Mouse (Mus musculus) layer of hippocampus, adult 9-10 months (tissue): ENCODE measurements around the gene Ank2.
"Not testable (repeated sequence)": the region's sequence is repeated elsewhere in the genome, so short reads cannot be mapped to it uniquely, and the experiment has no call there.

ENCODE experiments used
- DNase-seq: peaks from one replicate; pipeline ENCODE4 v3.0.0; 2022; ENCODE audit warnings: low spot score

Gene Ank2

DNA sequence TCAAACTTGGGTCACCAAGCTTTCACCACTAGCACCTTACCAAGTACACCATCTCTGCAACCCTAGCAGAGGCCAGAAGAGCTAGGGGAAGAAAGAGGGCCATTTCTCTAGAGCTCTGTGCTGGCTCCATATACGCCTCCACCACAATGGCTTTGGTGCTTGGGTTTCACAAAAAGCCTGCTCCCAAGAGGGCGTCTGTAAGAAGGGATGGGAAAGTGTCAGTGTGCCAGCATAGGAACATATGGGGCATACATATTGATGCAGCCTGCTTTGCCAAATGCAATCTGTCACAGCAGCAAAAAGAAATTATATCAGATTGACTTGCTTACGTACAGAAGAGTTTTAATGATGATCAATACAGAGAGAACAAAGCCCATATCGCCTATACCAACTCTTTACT is 82.2 kb downstream of the Ank2 start:
- DNase-seq = no peak

DNA sequence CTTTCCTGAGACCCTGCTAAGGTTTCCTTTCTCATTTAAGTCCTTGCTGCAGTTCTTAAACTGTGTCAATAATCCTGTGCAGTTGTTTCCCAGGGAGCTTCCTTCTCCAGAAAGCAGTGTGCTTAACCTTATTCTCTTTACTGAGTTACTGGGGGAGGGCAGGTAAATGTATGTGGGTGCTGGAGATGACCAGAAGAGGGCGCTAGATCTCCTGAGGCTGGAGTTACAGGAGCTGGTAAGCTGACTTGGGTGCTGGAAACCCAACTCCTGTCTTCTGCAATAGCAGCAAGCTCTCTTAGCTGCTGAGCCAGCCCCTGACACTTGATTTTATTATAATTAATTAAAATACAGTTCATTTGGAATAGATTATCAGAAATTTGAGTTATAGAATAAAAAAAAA is 84.7 kb downstream of the Ank2 start:
- DNase-seq = no peak

DNA sequence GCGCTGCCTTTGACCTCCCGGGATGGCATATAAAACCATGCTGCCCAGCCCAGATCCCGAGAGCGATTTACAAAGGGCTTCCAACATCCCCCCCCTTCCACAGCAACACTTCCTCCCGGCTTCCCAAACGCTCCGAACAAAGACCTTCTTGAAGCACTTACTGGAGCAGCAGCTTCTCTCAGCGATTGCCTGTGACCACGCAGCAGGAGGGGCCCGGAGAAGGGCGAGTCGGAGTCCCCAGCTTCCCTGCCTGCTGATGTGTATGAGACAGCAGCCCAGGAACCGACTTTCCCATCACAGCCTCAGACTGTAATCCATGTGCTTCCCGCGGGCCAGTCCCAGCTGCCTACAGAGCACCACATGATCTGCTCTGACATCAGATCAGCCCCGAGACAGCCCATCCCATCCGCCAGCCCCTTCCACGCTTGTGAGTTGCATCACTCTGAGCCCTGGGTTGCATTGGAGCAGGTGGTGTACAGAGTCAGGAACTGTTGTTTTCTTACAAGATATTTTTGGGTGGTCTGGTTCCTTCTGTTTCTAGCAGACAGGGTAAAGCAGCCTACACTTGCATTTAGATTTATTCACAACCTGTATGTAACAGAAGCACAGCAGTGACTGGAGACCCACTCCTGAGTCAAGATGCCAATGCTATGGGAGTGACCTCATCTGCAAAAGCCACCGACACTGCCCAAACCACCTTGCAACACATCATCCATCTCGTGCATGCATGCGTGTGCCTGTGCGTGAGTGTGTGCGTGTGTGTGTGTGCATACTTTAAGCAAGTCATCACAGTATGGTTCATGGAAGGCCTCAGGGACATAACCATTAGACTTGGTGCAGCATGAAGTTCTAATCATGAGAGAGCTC is 90.2 kb downstream of the Ank2 start:
- peak; percentile 86 for DNase-seq

DNA sequence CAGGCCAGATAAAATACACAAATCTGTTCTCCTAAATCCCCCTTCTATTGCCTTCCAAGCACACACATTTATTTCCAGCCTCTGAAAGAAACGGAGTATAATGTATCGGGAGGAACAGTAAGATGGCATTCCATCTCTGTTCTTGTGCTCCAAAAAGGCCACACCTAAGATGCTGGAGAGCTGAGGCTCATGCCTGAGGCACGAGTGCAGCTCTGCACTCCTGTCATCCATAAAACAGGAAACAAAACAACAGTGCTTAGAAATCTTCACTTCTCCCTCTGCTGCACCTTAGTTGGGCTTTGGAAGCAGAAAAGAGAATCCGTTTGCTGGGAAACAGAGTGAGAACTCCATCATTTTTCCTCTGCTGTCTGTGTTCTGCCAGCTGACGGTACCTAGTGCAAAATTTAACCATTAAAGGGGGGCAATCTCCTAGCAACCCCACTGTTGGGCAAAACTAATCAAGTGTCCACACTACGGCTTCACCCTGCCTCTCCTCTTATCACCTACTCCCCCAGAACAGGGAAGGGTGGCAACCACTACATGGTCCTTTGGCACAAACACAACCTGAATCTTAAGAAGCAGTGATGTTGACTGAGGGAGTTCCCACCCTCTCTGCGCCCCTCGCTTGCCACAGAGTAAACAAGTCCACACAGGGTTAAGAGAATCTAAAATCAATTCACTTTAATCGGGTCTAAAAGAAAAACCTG is 91.1 kb downstream of the Ank2 start:
- DNase-seq = no peak

DNA sequence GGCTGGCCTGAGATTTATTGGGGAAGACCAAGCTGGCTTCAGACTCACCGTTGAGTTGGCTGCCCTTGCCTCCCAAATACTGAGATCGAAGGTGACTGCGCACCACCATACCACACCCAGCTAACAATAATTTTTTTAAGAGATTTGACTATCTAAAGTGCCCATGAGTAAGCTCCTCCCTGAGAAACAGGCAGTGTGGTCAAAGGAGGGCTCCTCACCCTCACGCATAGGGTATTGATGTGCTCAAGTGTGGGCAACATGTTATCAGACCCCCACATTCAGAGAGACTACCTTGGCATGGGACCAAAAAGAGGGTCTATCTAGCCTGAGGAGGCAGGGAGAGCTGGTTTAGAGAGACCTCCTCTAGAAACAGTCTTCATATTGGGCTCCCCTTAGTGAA is 92.3 kb downstream of the Ank2 start:
- no peak for DNase-seq

DNA sequence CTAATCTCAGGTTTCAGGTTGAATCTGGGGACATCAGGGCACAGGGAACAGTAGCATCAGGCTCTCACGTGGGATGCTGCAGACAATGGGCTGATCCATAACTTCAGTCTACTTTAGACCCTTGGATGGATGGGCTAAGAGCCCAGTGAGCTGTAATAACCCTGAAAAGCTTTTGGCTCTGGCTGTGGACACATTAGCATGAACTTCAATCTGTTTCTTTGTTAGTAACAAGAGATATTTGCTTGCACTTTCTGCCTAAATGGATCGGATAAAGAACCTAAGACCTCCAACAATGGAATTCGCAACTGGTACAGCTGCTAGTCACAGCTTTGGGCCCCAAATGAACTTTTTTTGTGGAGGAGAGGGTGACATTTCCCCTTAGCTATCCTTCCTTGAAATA is 94.8 kb downstream of the Ank2 start:
- DNase-seq = no peak

DNA sequence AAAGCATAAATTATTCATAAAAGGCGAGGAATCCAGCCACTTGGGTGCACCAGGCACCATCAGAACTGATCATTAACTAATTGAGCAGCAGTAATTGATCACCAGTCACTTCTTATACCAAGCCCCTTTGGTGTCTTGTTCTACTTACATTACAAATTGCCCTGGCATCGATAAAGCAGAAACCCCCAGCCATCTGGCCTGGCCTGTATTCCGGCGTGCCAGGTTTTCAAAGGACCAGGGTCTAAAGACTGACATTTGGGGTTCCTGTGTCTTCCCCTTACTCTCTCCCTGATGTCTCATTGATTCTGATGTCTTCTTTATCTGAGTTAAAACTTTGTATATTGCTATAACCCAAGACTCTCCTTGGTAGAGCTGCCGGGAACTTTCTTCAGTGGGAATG is 98.2 kb downstream of the Ank2 start:
- DNase-seq = no peak

DNA sequence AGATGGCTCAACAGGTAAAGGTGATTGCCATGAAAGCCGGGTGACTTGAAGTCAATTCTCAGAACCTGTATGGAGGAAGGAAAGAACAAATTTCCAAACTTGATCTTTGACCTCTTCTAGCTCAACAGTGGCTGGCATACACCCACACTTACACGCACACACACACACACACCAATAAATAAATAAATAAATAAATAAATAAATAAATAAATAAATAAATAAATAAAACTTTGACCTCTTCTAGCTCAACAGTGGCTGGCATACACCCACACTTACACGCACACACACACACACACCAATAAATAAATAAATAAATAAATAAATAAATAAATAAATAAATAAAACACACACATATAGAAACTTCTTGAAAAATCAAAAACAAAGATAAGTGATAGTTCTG is 98.7 kb downstream of the Ank2 start:
- DNase-seq = not testable (repeated sequence)

DNA sequence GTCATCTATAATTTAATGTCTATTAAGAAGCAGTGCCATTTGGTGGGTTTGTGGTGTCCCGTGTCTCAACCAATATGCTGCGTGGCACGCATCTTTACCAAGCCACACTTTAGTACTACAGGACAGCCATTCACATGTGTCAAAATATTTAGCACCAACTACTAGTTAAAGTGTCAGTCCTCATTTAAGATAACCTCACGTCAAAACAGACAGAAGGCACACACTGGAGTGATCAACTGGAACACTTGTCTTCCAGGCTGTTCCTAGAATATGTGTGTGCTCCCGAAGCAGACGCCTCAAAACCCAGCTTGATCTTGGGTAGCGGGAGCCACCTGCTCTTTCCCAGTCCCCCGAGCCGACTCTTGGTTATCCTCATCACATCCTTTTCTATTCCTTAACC is 101.4 kb downstream of the Ank2 start:
- DNase-seq = no peak

DNA sequence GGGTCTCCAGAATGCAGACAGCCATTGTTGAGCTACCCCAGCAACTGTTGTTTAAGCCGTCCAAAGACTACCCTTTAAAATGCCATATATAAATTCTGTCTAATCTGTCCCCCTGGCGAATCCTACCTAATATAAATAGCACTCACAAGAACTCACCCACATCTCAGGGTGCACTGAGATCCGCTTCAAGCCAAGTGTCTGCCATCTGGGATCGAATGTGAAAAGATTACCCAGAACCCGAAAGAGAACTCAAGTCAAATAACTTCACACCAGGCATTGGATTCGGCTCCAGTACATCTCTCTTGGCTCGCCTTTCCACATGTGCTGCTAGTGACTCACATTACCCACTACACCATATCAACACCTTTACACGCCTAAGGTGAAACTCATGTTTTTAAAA is 103.9 kb downstream of the Ank2 start:
- no peak for DNase-seq

DNA sequence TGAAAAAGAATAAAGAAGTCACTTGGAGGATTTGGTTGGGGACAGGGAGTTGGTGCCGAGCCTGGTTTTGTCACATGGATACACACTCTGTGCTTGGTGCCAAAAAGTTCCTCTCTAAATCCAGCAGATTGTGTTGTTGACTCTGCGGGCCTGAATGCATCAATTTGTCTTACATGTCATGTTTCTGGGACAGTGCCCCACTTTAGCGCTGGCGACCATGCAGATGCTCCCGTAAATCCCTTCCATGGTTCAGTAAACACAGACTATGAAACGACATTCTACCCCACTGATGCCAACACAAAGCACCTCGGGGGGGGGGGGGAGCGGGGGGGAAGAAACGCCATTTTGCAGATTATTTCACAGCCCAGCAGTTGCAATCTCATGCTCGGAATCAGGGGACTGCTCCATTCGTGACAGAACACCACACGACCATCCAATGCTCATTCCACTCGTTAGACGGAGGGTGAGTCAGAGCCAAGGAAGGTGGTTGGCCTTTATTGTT is 112.1 kb downstream of the Ank2 start:
- DNase-seq = no peak

DNA sequence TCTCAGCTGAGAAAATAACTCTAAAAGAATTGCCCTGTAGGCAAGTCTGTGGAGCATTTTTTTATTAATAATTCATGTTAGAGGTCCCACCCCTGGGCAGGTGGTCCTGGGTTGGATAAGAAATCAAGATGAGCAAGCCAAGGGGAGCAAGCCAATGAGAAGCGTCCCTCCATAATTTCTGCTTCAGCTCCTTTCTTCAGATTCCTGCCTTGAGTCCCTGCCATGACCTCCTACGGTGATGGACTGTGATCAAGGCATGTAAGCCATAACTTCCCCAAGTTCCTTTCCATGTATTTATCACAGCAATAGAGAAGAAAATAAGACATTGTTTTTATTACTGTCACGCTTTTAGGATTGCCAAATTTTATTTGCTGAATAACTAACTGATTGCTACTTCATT is 115.9 kb downstream of the Ank2 start:
- DNase-seq = no peak

DNA sequence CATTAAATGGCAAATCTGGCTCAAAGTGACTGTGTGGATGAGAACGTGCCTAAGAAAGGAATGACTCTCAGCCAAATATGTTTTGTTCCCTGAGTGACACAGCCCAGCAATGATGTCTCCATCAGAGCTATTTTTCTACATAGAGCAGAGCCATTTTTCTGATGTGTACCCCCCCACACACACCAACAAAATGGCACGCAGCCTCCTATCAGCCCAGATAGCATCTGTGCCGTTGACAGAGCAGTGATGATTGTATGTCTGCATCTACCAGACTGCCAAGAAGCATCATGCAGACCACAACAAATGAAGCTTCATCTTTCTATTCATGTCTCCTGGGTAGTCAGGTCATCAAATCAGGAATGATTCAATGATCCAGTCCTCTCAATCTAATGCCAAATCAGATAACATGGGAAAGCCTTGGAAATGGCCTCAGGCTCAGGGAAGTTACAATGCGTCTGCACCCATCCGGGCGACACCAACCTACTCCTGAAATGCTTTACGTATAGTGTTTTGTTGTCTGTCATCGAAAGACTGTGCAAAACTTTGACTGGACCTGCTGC is 122.2 kb downstream of the Ank2 start:
- DNase-seq = no peak

DNA sequence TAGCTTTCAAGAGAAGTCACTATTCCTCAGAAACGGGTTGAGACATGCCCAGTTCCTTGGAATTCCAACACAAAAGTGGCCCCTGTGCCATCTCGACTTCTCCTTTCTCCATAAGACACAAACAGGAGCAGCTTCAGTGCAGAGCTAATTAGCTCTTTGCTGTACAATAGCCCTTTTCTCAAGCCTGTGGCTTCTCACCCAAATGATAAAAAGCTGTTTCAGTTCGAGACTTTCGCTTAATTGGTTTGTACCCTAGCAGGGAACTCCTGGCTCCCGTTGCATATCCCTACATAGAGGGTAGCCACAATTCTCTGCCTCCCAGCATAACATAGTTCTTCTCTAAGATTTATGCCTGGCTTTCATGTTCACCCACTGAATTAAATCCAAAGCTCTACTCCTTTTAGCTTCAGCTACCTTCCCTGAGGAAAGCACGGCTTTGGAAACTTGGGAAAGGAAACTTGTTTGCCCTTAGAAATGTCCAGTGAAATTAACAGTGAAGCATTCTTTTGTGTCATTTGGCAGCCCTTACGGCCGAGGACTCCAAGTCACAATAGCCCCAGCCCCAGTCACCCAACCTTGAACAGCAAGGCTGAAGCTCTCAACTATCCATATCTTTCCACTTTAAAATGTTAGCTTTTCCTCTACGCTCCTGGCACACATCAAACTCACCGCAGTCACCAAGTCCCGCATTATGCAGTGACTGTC is 123.0 kb downstream of the Ank2 start:
- no peak for DNase-seq

DNA sequence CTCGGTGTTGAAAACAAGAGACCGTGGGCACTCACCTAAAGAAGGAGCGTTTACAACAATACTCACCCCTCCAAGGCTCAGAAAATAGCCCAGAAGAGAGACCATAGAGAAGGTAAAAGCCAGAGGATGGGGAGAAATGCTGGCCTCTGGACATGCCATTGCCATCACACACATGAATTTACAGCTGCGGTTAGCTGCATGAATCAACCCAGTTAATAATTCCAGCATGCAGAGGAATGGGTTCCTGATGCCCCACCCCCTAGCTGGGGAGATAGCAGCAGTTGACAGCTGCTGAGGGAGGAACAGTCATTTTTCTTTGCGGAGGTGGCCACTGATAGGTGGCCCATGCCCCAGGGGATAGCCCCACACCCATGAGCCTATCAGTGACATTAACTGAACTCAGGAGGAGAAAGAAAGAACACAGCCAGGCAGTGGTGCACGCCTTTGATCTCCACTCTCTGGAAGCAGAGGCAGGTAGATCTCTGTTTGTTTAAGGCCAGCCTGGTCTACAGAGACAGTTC is 124.9 kb downstream of the Ank2 start:
- DNase-seq = no peak

DNA sequence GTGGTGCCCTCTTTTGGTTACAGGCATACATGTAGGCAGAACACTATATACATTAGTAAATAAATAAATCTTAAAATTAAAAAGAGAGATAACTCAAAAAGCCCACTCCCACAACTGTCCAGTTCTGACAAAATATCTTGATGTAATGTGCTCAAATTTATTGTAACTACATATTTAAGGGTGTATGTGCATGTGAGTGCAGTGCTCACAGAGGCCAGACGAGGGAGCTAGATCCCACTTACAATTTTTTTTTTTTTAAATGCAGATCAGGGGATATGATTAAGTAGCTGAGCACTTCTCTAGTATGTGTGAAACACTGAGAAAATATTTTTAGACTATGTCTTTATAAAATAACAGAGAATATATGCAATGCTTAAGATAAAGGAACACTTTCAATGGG is 127.4 kb downstream of the Ank2 start:
- no peak for DNase-seq

DNA sequence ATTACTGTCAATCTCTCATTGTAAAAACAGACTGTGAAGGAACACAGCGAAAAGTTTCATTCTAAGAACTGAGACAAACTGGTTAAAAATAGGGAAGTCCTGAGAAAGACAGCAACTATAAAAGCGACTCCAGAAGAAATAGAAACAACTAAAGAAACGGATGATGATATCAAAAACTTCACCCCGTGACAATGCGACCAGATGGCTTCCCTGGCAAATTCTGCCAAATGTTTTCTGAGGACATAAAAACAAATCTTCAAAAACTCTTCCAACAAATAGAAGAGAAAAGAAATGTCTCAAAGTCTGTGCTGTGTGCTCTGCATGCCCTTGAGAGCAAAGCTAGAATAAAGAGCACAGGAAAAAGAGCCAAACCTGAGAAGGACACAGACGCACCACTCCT is 129.6 kb downstream of the Ank2 start:
- DNase-seq = no peak

DNA sequence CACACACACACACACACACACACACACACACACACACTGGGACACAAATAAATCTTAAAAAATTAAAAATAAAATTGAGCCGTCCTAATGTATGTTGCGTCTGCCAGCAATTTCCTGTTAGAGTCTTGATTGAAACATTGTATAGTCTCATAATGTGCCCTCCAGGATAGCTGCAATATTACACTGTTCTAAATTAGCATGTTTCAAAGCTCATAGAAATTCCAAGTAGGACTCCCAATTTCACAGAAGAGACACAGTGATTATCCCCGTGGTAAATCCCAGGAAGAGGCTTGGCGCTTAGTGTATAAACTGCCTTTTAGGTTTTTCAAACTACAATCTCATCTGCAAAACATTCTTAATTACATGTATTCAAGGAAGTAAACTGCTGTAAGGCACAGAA is 131.7 kb downstream of the Ank2 start:
- no peak for DNase-seq

DNA sequence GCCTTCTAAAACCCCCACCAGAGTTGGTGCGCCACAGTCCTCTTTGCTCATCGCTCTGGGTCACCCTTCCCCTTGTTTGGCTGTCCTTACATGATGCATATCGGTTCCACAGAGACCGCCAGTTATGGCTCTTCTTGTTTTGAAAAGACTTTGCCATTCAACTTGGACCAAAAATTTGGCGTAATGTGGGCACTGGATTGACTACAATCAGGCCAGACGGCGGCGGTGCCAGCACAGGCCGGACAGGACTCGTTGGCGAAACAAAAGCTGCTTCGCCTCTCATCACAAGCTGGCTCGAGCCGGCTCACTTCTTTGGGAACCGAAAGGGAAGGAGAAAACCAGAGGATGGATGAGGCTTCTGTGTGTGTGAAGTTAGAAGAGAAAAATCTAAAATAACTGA is 135.6 kb downstream of the Ank2 start:
- no peak for DNase-seq

DNA sequence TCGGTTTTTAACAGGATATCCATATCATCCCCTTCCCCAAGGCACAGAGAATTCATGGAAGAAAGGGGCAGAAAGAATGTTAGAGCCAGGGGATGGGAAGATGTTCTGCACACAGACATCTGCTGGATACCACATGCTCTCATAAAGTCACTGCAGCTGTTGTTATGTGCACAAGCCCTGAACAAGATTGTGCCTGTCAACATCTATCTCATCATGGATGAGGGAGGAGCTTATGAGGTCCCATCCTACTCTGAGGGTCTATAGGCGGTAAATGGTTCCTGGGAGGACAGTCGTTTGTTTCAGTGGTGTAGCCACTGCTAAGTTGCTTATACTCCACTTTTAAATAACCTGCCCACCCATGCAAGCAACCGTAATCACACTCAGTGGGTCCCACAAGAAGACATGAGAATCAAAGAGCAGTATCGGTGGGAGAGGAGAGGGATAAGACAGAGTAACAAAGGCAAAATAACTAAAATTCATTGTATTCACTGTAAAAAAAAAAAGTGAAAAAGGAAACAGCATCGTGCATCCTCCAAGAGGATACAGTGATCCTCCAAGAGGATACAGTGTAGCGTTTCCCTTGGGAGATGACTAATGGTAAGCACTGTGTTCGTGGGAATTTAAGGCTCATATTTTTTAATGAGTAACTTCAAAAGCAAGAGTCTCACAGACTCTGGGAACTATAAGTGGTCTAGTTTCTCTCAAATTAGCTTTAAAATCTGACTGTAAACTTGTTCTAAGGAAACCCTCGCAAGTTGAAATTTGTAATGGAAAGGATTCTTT is 136.3 kb downstream of the Ank2 start:
- no peak for DNase-seq

DNA sequence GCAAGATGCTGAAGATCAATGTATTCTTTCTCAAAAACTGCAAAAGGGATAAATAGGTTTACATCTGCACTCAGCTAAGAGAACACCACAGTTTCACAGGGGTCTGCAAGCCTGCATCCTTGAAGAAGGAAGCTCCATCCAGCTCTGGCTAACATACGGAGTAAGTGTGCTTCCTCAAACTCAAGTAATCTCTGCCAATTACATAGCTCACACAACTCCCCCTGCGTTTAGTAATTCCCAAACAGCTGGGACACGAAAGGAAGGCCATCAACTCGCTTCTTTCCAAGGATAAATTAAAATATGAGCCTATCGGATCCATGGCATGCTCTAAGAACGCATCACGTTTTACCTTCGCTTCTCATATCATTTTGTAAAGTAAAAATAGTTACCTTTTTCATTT is 137.3 kb downstream of the Ank2 start:
- no peak for DNase-seq

DNA sequence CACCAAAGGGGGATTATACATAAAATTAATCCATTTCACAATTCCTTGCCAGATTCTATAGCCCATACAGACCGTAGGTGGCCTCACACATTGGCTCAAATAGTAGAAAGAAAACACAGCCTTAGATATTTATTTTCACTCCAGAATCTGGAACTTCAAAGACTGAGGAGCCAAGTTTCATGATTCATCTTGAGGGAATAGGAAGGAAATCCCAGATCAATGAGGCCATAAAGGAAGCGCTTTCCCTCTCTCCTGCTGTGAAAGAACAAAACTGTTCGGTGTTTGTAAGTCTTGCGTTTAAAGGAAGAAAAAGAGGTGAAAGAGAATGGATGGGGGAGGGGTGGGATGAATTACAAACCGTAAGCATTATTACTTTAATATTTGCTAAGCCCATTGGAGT is 137.8 kb downstream of the Ank2 start:
- DNase-seq = no peak
